Mouse (Mus musculus) macrophage (primary cell): ENCODE data around the gene Rfx2. TPM values are rescaled to one million over a fixed set of nuclear protein-coding genes. Genes with fewer than 3 reads are reported as not detected.

ENCODE experiments used
- H3K27ac ChIP-seq: fragments of 350-480 bp; formaldehyde crosslinking; 2 replicates; pipeline ENCODE4 v1.9.0; 2021
- H3K36me3 ChIP-seq: fragments of 350-480 bp; formaldehyde crosslinking; 2 replicates; pipeline ENCODE4 v1.9.0; 2021; ENCODE audit errors: inconsistent target
- H3K4me3 ChIP-seq: fragments of 350-480 bp; formaldehyde crosslinking; 2 replicates; pipeline ENCODE4 v1.9.0; 2021; ENCODE audit errors: inconsistent target
- H3K79me2 ChIP-seq: fragments of 350-480 bp; formaldehyde crosslinking; 2 replicates; pipeline ENCODE4 v1.9.0; 2021; ENCODE audit errors: inconsistent target
- WGBS: methylation state at CpG from one replicate; pipeline ENCODE4 v1.1.7; 2026; ENCODE audit warnings: inconsistent platforms; ENCODE audit not compliant: missing documents; 5-methylcytosine and 5-hydroxymethylcytosine counted together
- polyA plus RNA-seq: library from polyadenylated mRNA; stranded (reverse); fragments of 250-400 nt; gene quantifications from 3 replicates; pipeline ENCODE4 v1.2.4, GENCODE M21; 2018; ENCODE audit warnings: inconsistent platforms

Rfx2 gene
- polyA plus RNA-seq, 1 experiment from 2014 or later: 0.11 TPM

DNA sequence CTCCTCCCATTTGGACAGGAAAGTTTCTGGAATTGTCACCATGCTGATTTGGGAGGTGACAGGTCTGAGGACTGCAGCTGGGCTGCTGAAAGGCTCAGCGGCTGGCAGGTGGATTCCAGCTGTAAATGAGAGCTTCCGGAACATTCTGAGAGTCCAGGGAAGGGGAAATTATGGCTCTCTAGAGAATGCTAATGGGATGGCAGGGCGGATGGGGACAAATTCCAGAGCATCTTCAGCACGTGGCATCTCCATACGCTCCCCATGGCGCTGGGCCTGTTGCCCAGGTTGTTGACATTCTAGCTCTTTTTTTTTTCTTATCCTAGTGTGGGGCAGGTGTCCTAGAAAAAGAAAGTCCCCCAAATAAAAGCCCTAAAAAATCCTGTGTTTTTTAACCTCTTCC lies 101.7 kb downstream of the Rfx2 start:
- H3K27ac ChIP-seq: no peak overlapping the region
- H3K4me3 ChIP-seq: no peak overlapping the region
- no peaks in the 10 kb centered on the region for H3K36me3 ChIP-seq
- 89% methylated on average over 6 of the region's 6 CpGs for WGBS
- H3K79me2 ChIP-seq: no peaks in the 10 kb centered on the region

DNA sequence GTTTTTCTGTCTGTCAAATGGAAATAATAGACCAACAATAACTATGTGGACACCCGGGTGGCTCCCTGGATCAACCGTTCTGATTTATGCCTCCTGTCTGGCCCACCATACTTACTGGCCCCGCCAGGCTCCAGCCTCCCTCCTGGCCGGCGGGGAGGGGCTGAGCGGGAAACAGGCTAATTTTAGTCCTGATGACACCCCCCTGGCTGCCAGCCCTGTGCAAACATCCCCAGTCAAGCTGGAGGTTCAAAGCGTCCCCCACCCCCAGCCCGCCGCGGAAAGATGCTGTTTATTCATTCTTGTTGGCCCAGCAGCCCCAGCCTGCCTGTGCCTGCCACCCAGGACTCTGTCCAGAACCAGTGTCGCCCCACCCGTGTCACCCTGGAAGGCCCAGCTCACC lies 102.7 kb downstream of the Rfx2 start:
- Histone ChIP-seq H3K36me3 (peaks cover under 1% of the 10 kb centered on the region; the same call in 1 of the 2 replicates), H3K4me3 (no peak overlapping the region), H3K27ac (no peak overlapping the region), H3K79me2 (no peaks in the 10 kb centered on the region)
- WGBS: 41% methylated on average over 12 of the region's 12 CpGs

DNA sequence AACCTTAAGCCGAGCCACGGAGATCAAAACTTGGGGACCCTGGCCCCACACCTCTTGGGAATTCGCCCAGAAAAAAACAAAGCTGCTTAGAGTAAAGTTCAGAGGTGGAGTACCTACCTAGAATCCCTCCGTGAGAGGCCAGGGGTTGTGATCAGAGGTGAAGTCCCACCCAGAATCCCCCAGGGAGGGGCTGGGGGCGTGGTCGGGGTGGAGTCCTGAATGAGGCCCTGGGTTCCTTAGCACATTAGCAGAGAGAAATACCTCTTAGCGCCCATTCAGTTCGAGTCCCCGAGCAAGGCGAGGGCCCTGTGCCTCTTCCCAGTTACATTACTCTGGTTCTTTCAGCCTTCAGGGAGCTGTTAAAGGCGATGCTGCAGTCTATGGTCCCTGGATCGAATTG lies 103.2 kb downstream of the Rfx2 start:
- peaks cover 5% of the 10 kb centered on the region; the same call in 1 of the 2 replicates for H3K36me3 ChIP-seq
- no peak overlapping the region for H3K27ac ChIP-seq
- no peak overlapping the region for H3K4me3 ChIP-seq
- WGBS: 34% methylated on average over 12 of the region's 12 CpGs
- H3K79me2 ChIP-seq: no peaks in the 10 kb centered on the region

DNA sequence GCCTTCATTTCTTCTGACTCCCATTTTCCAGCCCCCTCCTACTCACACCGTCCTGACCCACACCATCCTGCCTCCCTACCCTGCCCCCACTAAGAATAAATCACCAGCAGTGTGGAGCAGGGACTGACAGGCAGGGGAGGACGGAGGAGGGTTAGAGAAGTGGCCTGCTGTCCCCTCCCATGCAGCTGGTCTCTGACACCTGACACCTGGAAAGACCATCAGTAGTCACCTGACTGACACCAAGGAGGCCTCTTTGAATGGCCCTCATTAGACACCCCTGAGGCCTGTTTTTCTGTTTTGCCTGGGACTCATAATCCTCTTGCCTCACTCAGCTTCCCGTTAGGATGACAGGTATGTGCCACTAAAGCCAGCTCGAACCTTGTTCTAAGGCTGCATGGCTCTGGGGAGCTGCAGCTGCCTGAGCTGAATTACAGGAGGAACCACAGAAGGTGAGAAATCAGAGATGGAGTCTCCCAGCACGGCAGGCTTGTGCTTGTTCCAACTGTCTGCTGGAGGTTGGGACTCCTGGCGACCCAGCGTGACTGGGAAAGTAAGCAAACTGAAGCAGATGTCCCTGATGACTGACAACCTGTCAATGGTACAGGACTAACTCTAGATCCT lies 103.7 kb downstream of the Rfx2 start:
- Histone ChIP-seq H3K27ac (no peak overlapping the region), H3K79me2 (no peaks in the 10 kb centered on the region), H3K36me3 (peaks cover 9% of the 10 kb centered on the region; the same call in 1 of the 2 replicates), H3K4me3 (no peak overlapping the region)
- 53% methylated on average over 7 of the region's 7 CpGs for WGBS

Other genes starting within 250 kb of the Rfx2 start
- gene Safb2, start 246.4 kb downstream of the Rfx2 start, polyA plus RNA-seq: 63.5 to 115 TPM (median 92.8 TPM) in 3 replicates
- gene Safb, start 246.2 kb downstream of the Rfx2 start, polyA plus RNA-seq: 51.7 to 66.4 TPM (median 57.5 TPM) in 3 replicates
- 47.7 to 86.1 TPM (median 67.9 TPM) in 3 replicates for gene 2410015M20Rik, start 221.2 kb downstream of the Rfx2 start, polyA plus RNA-seq
- 397 to 1,686 TPM (median 1,348 TPM) in 3 replicates for gene Rpl36, start 217.6 kb downstream of the Rfx2 start, polyA plus RNA-seq
- gene Lonp1, start 204.1 kb downstream of the Rfx2 start, polyA plus RNA-seq: 25.9 to 34.1 TPM (median 32.5 TPM) in 3 replicates
- gene Catsperd, start 202.9 kb downstream of the Rfx2 start, polyA plus RNA-seq: not detected in 3 replicates
- gene Ranbp3, start 157.7 kb downstream of the Rfx2 start, polyA plus RNA-seq: 29.0 to 44.8 TPM (median 40.5 TPM) in 3 replicates
- 42.6 to 135 TPM (median 106 TPM) in 3 replicates for gene Ndufa11, start 113.2 kb downstream of the Rfx2 start, polyA plus RNA-seq
- 4.5 to 9.8 TPM (median 5.3 TPM) in 3 replicates for gene Vmac, start 113.0 kb downstream of the Rfx2 start, polyA plus RNA-seq
- not detected in 3 replicates for gene Nrtn, start 73.5 kb downstream of the Rfx2 start, polyA plus RNA-seq
- gene Dus3l, start 66.3 kb downstream of the Rfx2 start, polyA plus RNA-seq: 9.0 to 14.0 TPM (median 11.4 TPM) in 3 replicates
- gene Prr22, start 60.8 kb downstream of the Rfx2 start, polyA plus RNA-seq: not detected in 3 replicates
- not detected in 3 replicates for gene Acsbg2, start 43.4 kb upstream of the Rfx2 start, polyA plus RNA-seq
- 0.07 TPM in 1 of 3 replicates, not detected in the others for gene 1700061G19Rik, start 44.5 kb upstream of the Rfx2 start, polyA plus RNA-seq
- 12.6 to 16.0 TPM (median 13.0 TPM) in 3 replicates for gene Mllt1, start 104.4 kb upstream of the Rfx2 start, polyA plus RNA-seq
- not detected in 3 replicates for gene Acer1, start 151.1 kb upstream of the Rfx2 start, polyA plus RNA-seq
- 20.0 to 37.4 TPM (median 21.4 TPM) in 3 replicates for gene Clpp, start 159.3 kb upstream of the Rfx2 start, polyA plus RNA-seq
- 3.6 to 20.7 TPM (median 11.8 TPM) in 3 replicates for gene Alkbh7, start 166.3 kb upstream of the Rfx2 start, polyA plus RNA-seq
- gene Pspn, start 169.0 kb upstream of the Rfx2 start, polyA plus RNA-seq: not detected in 3 replicates
- gene Gtf2f1, start 180.3 kb upstream of the Rfx2 start, polyA plus RNA-seq: 63.3 to 154 TPM (median 75.9 TPM) in 3 replicates
- gene Gm17949, start 180.5 kb upstream of the Rfx2 start, polyA plus RNA-seq: not detected in 3 replicates
- 33.8 to 48.2 TPM (median 45.0 TPM) in 3 replicates for gene Khsrp, start 200.5 kb upstream of the Rfx2 start, polyA plus RNA-seq
- gene Slc25a41, start 210.6 kb upstream of the Rfx2 start, polyA plus RNA-seq: not detected in 3 replicates
- not detected in 3 replicates for gene Crb3, start 228.1 kb upstream of the Rfx2 start, polyA plus RNA-seq
- gene Slc25a23, start 228.8 kb upstream of the Rfx2 start, polyA plus RNA-seq: 4.0 to 8.6 TPM (median 6.8 TPM) in 3 replicates
- 14.1 to 26.5 TPM (median 15.7 TPM) in 3 replicates for gene Dennd1c, start 247.5 kb upstream of the Rfx2 start, polyA plus RNA-seq